In genomic region chr15:85558840-85559540, GRCm38 (mm10) we compare ENCODE assay signal across 28 mouse cellular contexts. TPM values are rescaled to one million over a fixed set of nuclear protein-coding genes. Genes with fewer than 3 reads are reported as not detected.
DNase-seq lines count a peak whose midpoint lies in the region; ATAC-seq and TF ChIP-seq lines count a peak whose summit lies in the region.
"Had no signal": no experiment of that assay in that cellular context is flagged by ENCODE, and none has a peak within 500 bp of the region (broad histone marks: within the 10 kb centered on the region; RNA-seq: fewer than 3 reads in every experiment).

No protein-coding gene starts in this region.

- H3K36me3 ChIP-seq in forebrain, embryonic 15.5 days = no peaks in the 10 kb centered on the region
- peaks cover 4% of the 10 kb centered on the region; the same call in 1 of the 2 replicates for H3K36me3 ChIP-seq in forebrain, embryonic 14.5 days (ENCODE audit: control insufficient read depth, insufficient read depth, low read length)
- H3K36me3 ChIP-seq in midbrain, postnatal 0 days (ENCODE audit: insufficient read depth, low read length) = no peaks in the 10 kb centered on the region
- no peaks in the 10 kb centered on the region for H3K36me3 ChIP-seq in midbrain, embryonic 13.5 days
- H3K36me3 ChIP-seq: embryonic facial prominence, embryonic 12.5 days; embryonic facial prominence, embryonic 15.5 days; heart, embryonic 12.5 days; heart, embryonic 15.5 days had no signal

- no peak for ATAC-seq in forebrain, embryonic 15.5 days (replicated peaks)
- no peak for ATAC-seq in forebrain, embryonic 14.5 days
- ATAC-seq in midbrain, postnatal 0 days (ENCODE audit: low FRiP score) = no peak
- no peak for ATAC-seq in midbrain, embryonic 13.5 days
- ATAC-seq: activated CD4-positive, CD25-positive, alpha-beta regulatory T cell, adult 4 months; intestine, postnatal 0 days had no signal

- TF ChIP-seq CTCF in midbrain, postnatal 0 days (IDR thresholded peaks at IDR 0.05) = no peak

- H3K4me1 ChIP-seq in forebrain, embryonic 15.5 days = peaks cover 16% of the 10 kb centered on the region
- H3K4me1 ChIP-seq in forebrain, embryonic 14.5 days (ENCODE audit: control insufficient read depth, insufficient read depth, low read length) = no peaks in the 10 kb centered on the region
- H3K4me1 ChIP-seq in midbrain, postnatal 0 days (ENCODE audit: insufficient read depth, low read length) = no peaks in the 10 kb centered on the region
- peaks cover 5% of the 10 kb centered on the region; the same call in 1 of the 2 replicates for H3K4me1 ChIP-seq in midbrain, embryonic 13.5 days (replicated peaks)
- H3K4me1 ChIP-seq: heart, embryonic 12.5 days; heart, embryonic 15.5 days had no signal

- H3K27ac ChIP-seq in forebrain, embryonic 15.5 days (replicated peaks) = peak overlapping the region; percentile 25; the same call in 1 of the 2 replicates
- H3K27ac ChIP-seq in forebrain, embryonic 14.5 days (ENCODE audit: low read depth, low read length) = no peak overlapping the region
- H3K27ac ChIP-seq in midbrain, postnatal 0 days (ENCODE audit: low read depth, low read length) = no peak overlapping the region
- no peak overlapping the region for H3K27ac ChIP-seq in midbrain, embryonic 13.5 days
- H3K27ac ChIP-seq: embryonic facial prominence, embryonic 12.5 days; embryonic facial prominence, embryonic 15.5 days; heart, embryonic 15.5 days; hindbrain, embryonic 10.5 days; hindbrain, embryonic 14.5 days had no signal

- H3K4me3 ChIP-seq in forebrain, embryonic 15.5 days = no peak overlapping the region
- H3K4me3 ChIP-seq in forebrain, embryonic 14.5 days (ENCODE audit: low read depth, low read length) = no peak overlapping the region
- no peak overlapping the region for H3K4me3 ChIP-seq in midbrain, postnatal 0 days (ENCODE audit: low read depth, low read length)
- H3K4me3 ChIP-seq in midbrain, embryonic 13.5 days (replicated peaks) = no peak overlapping the region
- H3K4me3 ChIP-seq: embryonic facial prominence, embryonic 12.5 days; embryonic facial prominence, embryonic 15.5 days; heart, embryonic 12.5 days; heart, embryonic 15.5 days; hindbrain, embryonic 10.5 days had no signal

- 78% methylated on average over 25 of the region's 25 CpGs for WGBS in forebrain, embryonic 15.5 days
- 86% methylated on average over 25 of the region's 25 CpGs for WGBS in forebrain, embryonic 14.5 days
- 88% methylated on average over 25 of the region's 25 CpGs for WGBS in midbrain, postnatal 0 days
- 89% methylated on average over 25 of the region's 25 CpGs for WGBS in midbrain, embryonic 13.5 days

- H3K4me2 ChIP-seq in forebrain, embryonic 15.5 days (replicated peaks) = no peak overlapping the region
- H3K4me2 ChIP-seq in forebrain, embryonic 14.5 days (ENCODE audit: low read length) = no peak overlapping the region
- no peak overlapping the region for H3K4me2 ChIP-seq in midbrain, postnatal 0 days (ENCODE audit: low read depth, low read length, poor library complexity, severe bottlenecking)
- H3K4me2 ChIP-seq in midbrain, embryonic 13.5 days (replicated peaks) = no peak overlapping the region
- H3K4me2 ChIP-seq: embryonic facial prominence, embryonic 12.5 days; embryonic facial prominence, embryonic 15.5 days; heart, embryonic 12.5 days; heart, embryonic 15.5 days; hindbrain, embryonic 14.5 days had no signal

- peak; percentile 80 to 88 for DNase-seq in cerebellum, postnatal 10 days
- no peak for DNase-seq in cerebellum, adult 11-12 months
- no peak for DNase-seq in forebrain, embryonic 14.5 days (ENCODE audit: low spot score)
- peak; percentile 30 for DNase-seq in midbrain, postnatal 0 days (ENCODE audit: low spot score)
- DNase-seq: adrenal gland, adult 8-10 months; adrenal gland, postnatal 25 days; cerebellum, adult 8-10 months; cerebellum, postnatal 25 days; gastrocnemius, postnatal 25 days; heart, adult 18-20 months; heart, postnatal 10 days; heart, postnatal 36 days had no signal

- peaks cover 3% of the 10 kb centered on the region; the same call in 1 of the 2 replicates for H3K9me3 ChIP-seq in forebrain, embryonic 15.5 days
- H3K9me3 ChIP-seq in forebrain, embryonic 14.5 days (replicated peaks; ENCODE audit: control insufficient read depth, low read length) = peaks cover 5% of the 10 kb centered on the region; the same call in 1 of the 2 replicates
- no peaks in the 10 kb centered on the region for H3K9me3 ChIP-seq in midbrain, postnatal 0 days (ENCODE audit: low read length)
- 0 out of 2 replicates have a peak, but pooled peaks cover 3% of the 10 kb centered on the region for H3K9me3 ChIP-seq in midbrain, embryonic 13.5 days
- H3K9me3 ChIP-seq: embryonic facial prominence, embryonic 12.5 days; embryonic facial prominence, embryonic 15.5 days; heart, embryonic 15.5 days; hindbrain, embryonic 10.5 days had no signal

- H3K27me3 ChIP-seq in forebrain, embryonic 15.5 days = no peaks in the 10 kb centered on the region
- H3K27me3 ChIP-seq in forebrain, embryonic 14.5 days (replicated peaks; ENCODE audit: control insufficient read depth, insufficient read depth, low read length) = no peaks in the 10 kb centered on the region
- no peaks in the 10 kb centered on the region for H3K27me3 ChIP-seq in midbrain, postnatal 0 days (ENCODE audit: insufficient read depth, low read length)
- no peaks in the 10 kb centered on the region for H3K27me3 ChIP-seq in midbrain, embryonic 13.5 days
- H3K27me3 ChIP-seq: embryonic facial prominence, embryonic 12.5 days; embryonic facial prominence, embryonic 15.5 days had no signal

- no peak overlapping the region for H3K9ac ChIP-seq in forebrain, embryonic 15.5 days (replicated peaks)
- no peak overlapping the region for H3K9ac ChIP-seq in forebrain, embryonic 14.5 days (ENCODE audit: low read length)
- no peak overlapping the region for H3K9ac ChIP-seq in midbrain, postnatal 0 days (replicated peaks; ENCODE audit: low read length, poor library complexity, severe bottlenecking)
- no peak overlapping the region for H3K9ac ChIP-seq in midbrain, embryonic 13.5 days (replicated peaks)
- H3K9ac ChIP-seq: embryonic facial prominence, embryonic 12.5 days; embryonic facial prominence, embryonic 15.5 days; heart, embryonic 12.5 days; heart, embryonic 15.5 days; hindbrain, embryonic 14.5 days had no signal

RNA-seq across cellular contexts. Expression of gene Wnt7b, which starts 23.3 kb away (rescaled TPM):
- 132 and 133 TPM in 2 replicates for polyA plus RNA-seq in forebrain, embryonic 15.5 days (2015; fragmentation: Nextera tagmentation; extraction: Ambion mirVana)
- polyA plus RNA-seq in forebrain, embryonic 14.5 days (2014; fragmentation: Nextera tagmentation; extraction: Ambion mirVana) = 73.4 and 84.7 TPM in 2 replicates
- 26.3 and 34.3 TPM in 2 replicates for total RNA-seq in midbrain, postnatal 0 days (2014; rRNA removed)
- 19.0 and 19.5 TPM in 2 replicates for polyA plus RNA-seq in midbrain, postnatal 0 days (2015; fragmentation: Nextera tagmentation; extraction: Ambion mirVana)
- 55.9 and 63.4 TPM in 2 replicates for polyA plus RNA-seq in midbrain, embryonic 13.5 days (2015; fragmentation: Nextera tagmentation; extraction: Ambion mirVana)
- total RNA-seq: common myeloid progenitor, adult 5-6 weeks; gastrocnemius, postnatal 25 days had no signal
- polyA plus RNA-seq: activated CD4-positive, CD25-positive, alpha-beta regulatory T cell, adult 4 months had no signal

RNA-seq across cellular contexts. Expression of gene 7530416G11Rik, which starts 56.0 kb away (rescaled TPM):
- polyA plus RNA-seq in forebrain, embryonic 15.5 days (2015; fragmentation: Nextera tagmentation; extraction: Ambion mirVana) = 0.14 TPM in 1 of 2 replicates, not detected in the other
- polyA plus RNA-seq in forebrain, embryonic 14.5 days (2014; fragmentation: Nextera tagmentation; extraction: Ambion mirVana) = not detected in 2 replicates
- total RNA-seq in midbrain, postnatal 0 days (2014; rRNA removed) = not detected in 2 replicates
- polyA plus RNA-seq in midbrain, postnatal 0 days (2015; fragmentation: Nextera tagmentation; extraction: Ambion mirVana) = not detected in 2 replicates
- not detected in 2 replicates for polyA plus RNA-seq in midbrain, embryonic 13.5 days (2015; fragmentation: Nextera tagmentation; extraction: Ambion mirVana)
- total RNA-seq: adrenal gland, adult 8-10 months; adrenal gland, postnatal 25 days; common myeloid progenitor, adult 5-6 weeks; ES-E14; gastrocnemius, adult 8-10 months; gastrocnemius, postnatal 25 days; heart, adult 18-20 months; heart, postnatal 10 days; heart, postnatal 36 days had no signal
- polyA plus RNA-seq: activated CD4-positive, CD25-positive, alpha-beta regulatory T cell, adult 4 months; embryonic facial prominence, embryonic 12.5 days; embryonic facial prominence, embryonic 15.5 days; forebrain, embryonic 11.5 days; gonadal fat pad, adult 2 months; heart, embryonic 12.5 days; heart, embryonic 15.5 days; hindbrain, embryonic 10.5 days; hindbrain, embryonic 14.5 days; intestine, embryonic 14.5 days; intestine, postnatal 0 days had no signal

Comparison
In these comparisons a context has a peak if more than half of its experiments do, and no peak if none do; other contexts are left out.
1. DNase-seq: peak in cerebellum, postnatal 10 days (2 of 2) and midbrain, postnatal 0 days (single experiment); none in cerebellum, adult 11-12 months (single experiment) and forebrain, embryonic 14.5 days (single experiment).